Mouse (Mus musculus) kidney, postnatal 0 days (tissue): ENCODE measurements around the gene Rae1. TPM values are rescaled to one million over a fixed set of nuclear protein-coding genes. Genes with fewer than 3 reads are reported as not detected.

Source experiments
- ATAC-seq: fragments of 200-750 bp; cut with Nextera tagmentation; replicated peaks from 2 replicates; pipeline ENCODE4 v1.8.0; 2017; ENCODE audit warnings: low read depth, moderate number of reproducible peaks, moderate TSS enrichment, moderate library complexity; ENCODE audit not compliant: low FRiP score
- DNase-seq: peaks from one replicate; pipeline ENCODE4 v3.0.0-alpha.2; 2016; ENCODE audit warnings: low spot score
- H3K27ac ChIP-seq: fragments of 300-500 bp; sonication (generic); 2 replicates; pipeline ENCODE4 v1.5.1; 2014; ENCODE audit warnings: mild to moderate bottlenecking
- H3K27me3 ChIP-seq: fragments of 300-500 bp; sonication (generic); 2 replicates; pipeline ENCODE4 v1.6.1; 2014; ENCODE audit warnings: low read length, mixed read lengths; ENCODE audit not compliant: insufficient read depth
- H3K36me3 ChIP-seq: fragments of 300-500 bp; sonication (generic); 2 replicates; pipeline ENCODE4 v1.6.1; 2014; ENCODE audit warnings: low read length, mixed read lengths; ENCODE audit not compliant: insufficient read depth
- H3K4me1 ChIP-seq: fragments of 300-500 bp; sonication (generic); replicated peaks from 2 replicates; pipeline ENCODE4 v1.6.1; 2014; ENCODE audit warnings: antibody characterized with exemption, low read length, mixed read lengths; ENCODE audit not compliant: insufficient read depth
- H3K4me2 ChIP-seq: fragments of 300-500 bp; sonication (generic); 2 replicates; pipeline ENCODE4 v1.6.1; 2014; ENCODE audit warnings: mild to moderate bottlenecking, low read length, moderate library complexity, mixed read lengths
- H3K4me3 ChIP-seq: fragments of 300-500 bp; sonication (generic); replicated peaks from 2 replicates; pipeline ENCODE4 v1.5.1; 2014; ENCODE audit warnings: low read depth, low read length
- H3K9ac ChIP-seq: fragments of 300-500 bp; sonication (generic); 2 replicates; pipeline ENCODE4 v1.6.1; 2014; ENCODE audit warnings: low read depth, low read length
- H3K9me3 ChIP-seq: fragments of 300-500 bp; sonication (generic); replicated peaks from 2 replicates; pipeline ENCODE4 v1.6.1; 2016; ENCODE audit warnings: low read length, inconsistent platforms, mixed read lengths
- CTCF ChIP-seq: IDR thresholded peaks from 2 replicates; pipeline ENCODE4 v1.5.1; 2016; ENCODE audit warnings: antibody characterized with exemption, low read depth, mild to moderate bottlenecking, moderate library complexity
- WGBS: fragments of 180-500 bp; shearing (Covaris S2); extraction: QIAGEN DNeasy Blood & Tissue Kit; methylation state at CpG from one replicate; pipeline ENCODE4 v1.1.7; 2014; 5-methylcytosine and 5-hydroxymethylcytosine counted together
- polyA plus RNA-seq: library from polyadenylated mRNA; unstranded; fragments of >200 nt; fragmentation: Nextera tagmentation; extraction: Ambion mirVana; gene quantifications from 2 replicates; pipeline ENCODE4 v1.2.1, GENCODE M21; 2015

The Rae1 gene
- polyA plus RNA-seq, 1 experiment from 2014 or later: 117 TPM

DNA sequence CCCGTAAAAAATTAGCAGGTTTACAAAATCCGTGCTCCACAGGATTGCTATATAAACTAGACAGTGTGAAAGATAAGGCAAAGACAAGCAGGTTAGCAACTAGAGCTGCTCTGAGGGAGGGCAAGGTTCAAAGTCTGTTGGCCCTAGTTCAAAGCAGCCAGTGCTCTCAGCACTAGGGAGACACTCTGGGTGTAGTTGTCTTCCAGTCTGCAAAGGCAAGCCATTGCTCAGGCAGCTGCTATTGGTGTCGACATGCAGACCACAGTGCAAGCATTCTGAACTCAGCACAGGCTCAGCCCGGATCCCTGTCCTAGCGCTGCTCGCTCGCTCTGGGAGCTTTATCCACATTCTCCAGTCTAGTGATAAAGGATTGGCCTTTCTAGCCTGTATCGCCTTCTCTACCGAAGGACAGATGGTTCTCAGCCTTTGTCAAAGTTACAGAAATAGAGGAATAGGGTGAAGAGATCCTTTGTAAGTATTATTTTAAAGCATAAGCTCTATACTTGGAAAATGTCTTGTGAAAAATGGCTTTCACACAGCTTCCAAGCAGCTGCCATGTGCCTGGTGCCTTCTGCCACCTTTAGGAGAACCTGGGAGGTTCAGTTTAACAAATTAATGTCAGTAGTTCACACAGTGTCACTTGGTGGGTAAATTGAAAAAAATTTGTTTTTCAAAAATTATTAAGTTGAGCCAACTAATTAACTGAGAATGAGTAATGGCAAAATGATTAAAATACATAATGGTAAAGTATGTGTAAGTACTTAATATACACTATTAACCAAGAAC is 16.9 kb upstream of the Rae1 start:
- 74% methylated on average over 9 of the region's 9 CpGs for WGBS
- peak; percentile 57; the same call in 1 of the 2 replicates for ATAC-seq
- no peak overlapping the region for H3K27ac ChIP-seq

DNA sequence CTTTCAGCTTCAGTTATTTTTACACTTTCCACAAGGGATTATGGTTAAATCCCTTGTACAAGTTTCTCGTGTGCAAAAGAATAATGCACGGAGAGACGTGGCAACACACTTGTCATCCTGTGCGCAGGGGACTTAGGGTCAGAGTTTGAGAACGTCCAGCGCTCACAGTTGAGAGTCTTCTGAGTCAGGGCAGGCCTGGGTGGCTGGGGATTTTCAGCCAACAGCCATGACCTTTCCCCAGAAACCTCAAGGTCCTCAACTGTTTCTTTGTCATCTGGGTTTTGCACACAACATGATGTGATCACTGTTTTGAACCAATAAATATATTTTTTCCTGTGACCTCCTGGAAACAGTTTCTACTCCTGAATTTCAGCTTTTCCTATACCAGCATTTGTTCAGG is 9.8 kb upstream of the Rae1 start:
- 69% methylated on average over 6 of the region's 6 CpGs for WGBS
- no peaks in the 10 kb centered on the region for H3K27me3 ChIP-seq

More for the DNA sequence above, 16.9 kb upstream of the Rae1 start:
- peak; percentile 8 for DNase-seq
- Histone ChIP-seq H3K4me2 (no peak overlapping the region), H3K4me1 (no peaks in the 10 kb centered on the region), H3K27me3 (no peaks in the 10 kb centered on the region), H3K36me3 (no peaks in the 10 kb centered on the region), H3K9ac (no peak overlapping the region), H3K4me3 (no peak overlapping the region), H3K9me3 (no peaks in the 10 kb centered on the region)
- peak; percentile 58; the same call in 1 of the 2 replicates for TF ChIP-seq CTCF

DNA sequence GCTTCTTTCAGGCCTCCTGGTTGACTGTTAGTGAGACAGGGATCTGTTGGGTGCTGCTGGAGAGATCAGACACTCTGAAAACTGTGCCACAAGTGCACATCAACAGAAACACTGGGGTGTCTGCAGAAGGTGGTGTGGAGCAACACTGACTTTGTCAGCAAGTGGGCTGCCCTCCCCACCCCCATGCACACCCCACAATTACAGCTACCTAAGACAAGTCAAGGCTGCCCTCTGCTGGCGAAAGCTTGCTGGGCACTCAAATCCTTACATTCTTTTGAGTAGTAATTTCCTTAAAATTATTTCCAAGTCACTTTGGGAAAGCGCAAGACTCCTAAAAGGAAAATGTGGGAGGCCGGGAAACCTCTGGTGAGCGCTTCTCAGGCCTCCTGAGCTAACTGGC is 3.7 kb upstream of the Rae1 start:
- no peak for ATAC-seq
- Histone ChIP-seq H3K4me2 (no peak overlapping the region), H3K27me3 (no peaks in the 10 kb centered on the region), H3K9ac (no peak overlapping the region), H3K9me3 (no peaks in the 10 kb centered on the region), H3K27ac (no peak overlapping the region), H3K4me1 (0 out of 2 replicates have a peak, but pooled peaks cover 5% of the 10 kb centered on the region), H3K4me3 (no peak overlapping the region), H3K36me3 (no peaks in the 10 kb centered on the region)
- 8% methylated on average over 4 of the region's 4 CpGs for WGBS
- TF ChIP-seq CTCF: peak; percentile 88
- peak; percentile 82 for DNase-seq

More for the DNA sequence above, 9.8 kb upstream of the Rae1 start:
- no peak overlapping the region for H3K4me3 ChIP-seq
- no peak overlapping the region for H3K4me2 ChIP-seq
- no peak overlapping the region for H3K9ac ChIP-seq
- no peak for DNase-seq
- ATAC-seq: no peak
- no peaks in the 10 kb centered on the region for H3K36me3 ChIP-seq
- H3K9me3 ChIP-seq: no peaks in the 10 kb centered on the region
- no peaks in the 10 kb centered on the region for H3K4me1 ChIP-seq
- TF ChIP-seq CTCF: no peak
- no peak overlapping the region for H3K27ac ChIP-seq

DNA sequence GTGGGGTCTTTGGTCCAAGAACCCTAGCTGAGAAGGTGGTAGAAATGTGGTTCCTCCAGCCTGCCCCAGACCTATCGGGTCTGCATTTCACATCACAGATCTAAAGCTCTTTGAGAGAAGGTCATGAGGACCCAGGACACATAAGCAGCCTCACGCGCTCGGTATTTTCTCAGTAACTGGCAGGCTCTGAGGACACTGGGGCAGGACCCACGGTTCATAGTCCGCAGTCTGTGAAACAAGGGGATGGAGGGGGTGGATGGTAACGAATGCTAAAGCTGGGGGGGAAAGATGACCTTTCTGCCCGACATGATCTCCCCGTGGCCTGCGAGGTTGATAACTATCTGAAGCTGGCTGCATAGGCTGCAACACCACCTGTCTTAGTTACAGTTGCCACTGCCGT is 2.2 kb upstream of the Rae1 start:
- no peak overlapping the region for H3K4me3 ChIP-seq
- no peaks in the 10 kb centered on the region for H3K9me3 ChIP-seq
- no peak for DNase-seq
- H3K27me3 ChIP-seq: no peaks in the 10 kb centered on the region
- 0 out of 2 replicates have a peak, but pooled peaks cover 7% of the 10 kb centered on the region for H3K4me1 ChIP-seq
- H3K27ac ChIP-seq: no peak overlapping the region
- H3K36me3 ChIP-seq: peaks cover 3% of the 10 kb centered on the region; the same call in 1 of the 2 replicates
- H3K4me2 ChIP-seq: no peak overlapping the region
- ATAC-seq: no peak
- H3K9ac ChIP-seq: no peak overlapping the region
- no peak for TF ChIP-seq CTCF
- WGBS: 66% methylated on average over 11 of the region's 11 CpGs

DNA sequence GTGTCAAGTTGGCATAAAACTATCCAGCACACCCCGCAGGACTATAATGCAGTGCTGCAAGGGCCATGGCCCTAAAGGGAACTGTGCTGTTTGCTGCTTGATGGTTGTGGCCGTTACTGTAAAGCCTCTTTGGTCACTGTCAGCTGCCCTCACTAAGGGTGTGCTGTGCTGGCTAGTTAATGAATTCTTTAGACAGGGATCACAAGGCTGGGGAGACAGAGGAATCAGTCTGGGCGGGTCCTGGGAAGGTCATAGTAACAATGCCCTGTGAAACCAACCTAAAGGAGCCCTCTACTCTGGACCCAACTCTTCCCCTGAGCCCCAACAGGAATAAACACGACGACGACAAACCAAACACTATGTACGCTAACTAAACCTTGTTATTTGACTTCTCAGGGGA is 1.4 kb upstream of the Rae1 start:
- Histone ChIP-seq H3K36me3 (peaks cover 8% of the 10 kb centered on the region), H3K4me1 (0 out of 2 replicates have a peak, but pooled peaks cover 7% of the 10 kb centered on the region), H3K4me3 (no peak overlapping the region), H3K9ac (no peak overlapping the region), H3K4me2 (no peak overlapping the region), H3K9me3 (no peaks in the 10 kb centered on the region), H3K27me3 (no peaks in the 10 kb centered on the region), H3K27ac (no peak overlapping the region)
- ATAC-seq (no peak), DNase-seq (no peak)
- TF ChIP-seq CTCF: no peak
- 64% methylated on average over 7 of the region's 7 CpGs for WGBS

DNA sequence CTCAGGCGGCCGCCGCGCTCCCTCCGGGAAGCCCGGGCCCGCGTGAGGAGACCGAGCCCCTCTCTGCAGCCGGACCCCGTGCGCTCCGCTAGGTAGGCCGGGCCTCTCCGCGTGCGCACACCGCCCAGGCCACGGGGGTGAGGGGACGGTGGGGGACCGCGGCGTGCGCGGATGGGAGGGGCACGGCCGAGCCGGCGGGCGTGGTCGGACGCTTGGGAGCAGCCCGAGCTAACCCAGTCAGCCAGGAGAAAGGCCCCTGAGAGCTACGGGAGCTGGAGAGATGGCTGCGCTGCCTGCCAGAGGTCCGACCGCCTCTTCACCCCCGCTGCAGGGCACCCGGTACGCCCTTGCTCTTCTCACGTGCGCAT is 352 bp downstream of the Rae1 start:
- H3K9ac ChIP-seq: peak overlapping the region; percentile 94
- peak overlapping the region; percentile 84 for H3K4me2 ChIP-seq
- ATAC-seq: peak; percentile 91
- under 1% methylated on average over 42 of the region's 42 CpGs for WGBS
- peaks cover 25% of the 10 kb centered on the region for H3K36me3 ChIP-seq
- H3K9me3 ChIP-seq: no peaks in the 10 kb centered on the region
- 0 out of 2 replicates have a peak, but pooled peaks cover 7% of the 10 kb centered on the region for H3K4me1 ChIP-seq
- TF ChIP-seq CTCF: no peak
- peak overlapping the region; percentile 96 for H3K27ac ChIP-seq
- peak; percentile 76 for DNase-seq
- H3K4me3 ChIP-seq: peak overlapping the region; percentile 88
- no peaks in the 10 kb centered on the region for H3K27me3 ChIP-seq
